Mouse (Mus musculus) kidney, adult 2 months (tissue): ENCODE results near the gene Rcn3. TPM values are rescaled to one million over a fixed set of nuclear protein-coding genes. Genes with fewer than 3 reads are reported as not detected.

Source experiments
- DNase-seq: peaks from one replicate; pipeline ENCODE4 v3.0.0; 2021
- H3K27ac ChIP-seq: fragments of 200-500 bp; 2 replicates; pipeline ENCODE4 v1.5.1; 2012; ENCODE audit warnings: low read depth, low read length, control low read depth, inconsistent platforms; ENCODE audit not compliant: insufficient read depth
- H3K27me3 ChIP-seq: fragments of 200-500 bp; replicated peaks from 2 replicates; pipeline ENCODE4 v1.6.1; 2012; ENCODE audit warnings: mild to moderate bottlenecking, moderate library complexity, low read length, inconsistent platforms; ENCODE audit not compliant: control insufficient read depth, insufficient read depth
- H3K36me3 ChIP-seq: fragments of 200-500 bp; 2 replicates; pipeline ENCODE4 v1.6.1; 2012; ENCODE audit warnings: mild to moderate bottlenecking, moderate library complexity, low read length, inconsistent platforms; ENCODE audit not compliant: control insufficient read depth, insufficient read depth
- H3K4me1 ChIP-seq: fragments of 200-500 bp; 2 replicates; pipeline ENCODE4 v1.6.1; 2011; ENCODE audit warnings: low read length; ENCODE audit not compliant: control insufficient read depth, insufficient read depth
- H3K4me3 ChIP-seq: fragments of 200-500 bp; 2 replicates; pipeline ENCODE4 v1.5.1; 2011; ENCODE audit warnings: mild to moderate bottlenecking, low read depth, low read length, control low read depth; ENCODE audit not compliant: insufficient read depth
- CTCF ChIP-seq: fragments of 200-500 bp; conservative IDR thresholded peaks from 2 replicates; pipeline ENCODE4 v1.5.1; 2011; ENCODE audit warnings: low read depth, mild to moderate bottlenecking, control low read depth, low read length, moderate library complexity, mixed read lengths; ENCODE audit not compliant: insufficient read depth, insufficient read length
- POLR2A ChIP-seq: fragments of 200-500 bp; IDR thresholded peaks from one replicate; pipeline ENCODE4 v1.6.1; 2011; ENCODE audit warnings: low read depth, low read length, control low read depth
- WGBS: fragments of 180-500 bp; shearing (Covaris S2); methylation state at CpG from one replicate; pipeline ENCODE4 v1.1.7; 2018; 5-methylcytosine and 5-hydroxymethylcytosine counted together
- polyA plus RNA-seq: library from polyadenylated mRNA; depleted of rRNA; stranded (reverse); fragments of >200 nt; gene quantifications from 2 replicates; pipeline ENCODE4 v1.2.3, GENCODE M21; 2012

Rcn3 gene
- polyA plus RNA-seq, 1 experiment, result 67.0 TPM

GRCm38 (mm10) chr7:45052181-45052861 is 39.7 kb downstream of the Rcn3 start:
- peak overlapping the region; percentile 86 for H3K27ac ChIP-seq
- DNase-seq, result peak; percentile 34
- TF ChIP-seq CTCF, result no peak

GRCm38 (mm10) chr7:45051601-45051974 is 40.4 kb downstream of the Rcn3 start:
- no peak for DNase-seq
- Histone ChIP-seq H3K27ac (no peak overlapping the region; the same call in 1 of the 2 replicates), H3K4me1 (peaks cover 8% of the 10 kb centered on the region; the same call in 1 of the 2 replicates), H3K36me3 (no peaks in the 10 kb centered on the region), H3K27me3 (no peaks in the 10 kb centered on the region), H3K4me3 (peak overlapping the region; percentile 90)
- TF ChIP-seq CTCF (no peak), POLR2A (no peak)
- 18% methylated on average over 13 of the region's 13 CpGs for WGBS

More at GRCm38 (mm10) chr7:45052181-45052861, 39.7 kb downstream of the Rcn3 start:
- WGBS, result 1% methylated on average over 38 of the region's 38 CpGs
- peaks cover 8% of the 10 kb centered on the region; the same call in 1 of the 2 replicates for H3K4me1 ChIP-seq
- no peaks in the 10 kb centered on the region for H3K27me3 ChIP-seq
- no peaks in the 10 kb centered on the region for H3K36me3 ChIP-seq
- H3K4me3 ChIP-seq, result peak overlapping the region; percentile 90

GRCm38 (mm10) chr7:45050945-45051600 is 40.9 kb downstream of the Rcn3 start:
- Histone ChIP-seq H3K27ac (no peak overlapping the region), H3K27me3 (no peaks in the 10 kb centered on the region), H3K36me3 (no peaks in the 10 kb centered on the region), H3K4me1 (peaks cover 8% of the 10 kb centered on the region; the same call in 1 of the 2 replicates), H3K4me3 (no peak overlapping the region; the same call in 1 of the 2 replicates)
- TF ChIP-seq CTCF, result no peak
- TF ChIP-seq POLR2A, result no peak
- DNase-seq, result peak; percentile 79
- 33% methylated on average over 16 of the region's 16 CpGs for WGBS

- Histone ChIP-seq H3K4me1 (peaks cover 8% of the 10 kb centered on the region; the same call in 1 of the 2 replicates), H3K27me3 (no peaks in the 10 kb centered on the region), H3K27ac (no peak overlapping the region), H3K4me3 (no peak overlapping the region), H3K36me3 (no peaks in the 10 kb centered on the region; the same call in 1 of the 2 replicates)
- 88% methylated on average over 23 of the region's 23 CpGs for WGBS
- TF ChIP-seq POLR2A (no peak), CTCF (no peak)
- DNase-seq, result no peak
Observed at GRCm38 (mm10) chr7:45048923-45049657, 42.9 kb downstream of the Rcn3 start.

GRCm38 (mm10) chr7:45048001-45048890 is 43.8 kb downstream of the Rcn3 start:
- WGBS, result 92% methylated on average over 38 of the region's 38 CpGs

GRCm38 (mm10) chr7:45047491-45047890 is 44.5 kb downstream of the Rcn3 start:
- Histone ChIP-seq H3K27me3 (no peaks in the 10 kb centered on the region), H3K27ac (no peak overlapping the region), H3K4me1 (peaks cover 8% of the 10 kb centered on the region; the same call in 1 of the 2 replicates), H3K36me3 (peaks cover 2% of the 10 kb centered on the region; the same call in 1 of the 2 replicates), H3K4me3 (no peak overlapping the region)
- no peak for DNase-seq
- TF ChIP-seq POLR2A (no peak), CTCF (no peak)
- 94% methylated on average over 14 of the region's 14 CpGs for WGBS

More at GRCm38 (mm10) chr7:45048001-45048890, 43.8 kb downstream of the Rcn3 start:
- H3K27me3 ChIP-seq, result no peaks in the 10 kb centered on the region
- DNase-seq, result no peak
- peaks cover 8% of the 10 kb centered on the region; the same call in 1 of the 2 replicates for H3K4me1 ChIP-seq
- H3K27ac ChIP-seq, result no peak overlapping the region
- H3K4me3 ChIP-seq, result no peak overlapping the region
- no peaks in the 10 kb centered on the region; the same call in 1 of the 2 replicates for H3K36me3 ChIP-seq
- TF ChIP-seq POLR2A (no peak), CTCF (no peak)
